In genomic region chr13:114319136-114319535, GRCm38 (mm10) we compare ENCODE assay signal across 17 mouse cellular contexts.
A peak's percentile ranks its signal among the peaks of the same experiment; 100 is the strongest.
DNase-seq lines count a peak whose midpoint lies in the region; ATAC-seq and TF ChIP-seq lines count a peak whose summit lies in the region.
"Had no signal": no experiment of that assay in that cellular context is flagged by ENCODE, and none has a peak within 500 bp of the region (broad histone marks: within the 10 kb centered on the region; RNA-seq: fewer than 3 reads in every experiment).

No protein-coding gene starts in this region.

- H3K27me3 ChIP-seq in Patski = no peaks in the 10 kb centered on the region
- H3K27me3 ChIP-seq: embryonic facial prominence, embryonic 12.5 days; forebrain, embryonic 12.5 days had no signal

- ATAC-seq in Patski = peak; percentile 67
- ATAC-seq: forebrain, embryonic 14.5 days; forebrain, embryonic 16.5 days had no signal

- peak; percentile 62 for DNase-seq in retina, embryonic 14.5 days (ENCODE audit: low spot score)
- no peak for DNase-seq in retina, postnatal 1 day
- DNase-seq in Patski (ENCODE audit: low read depth, low spot score) = no peak
- no peak for DNase-seq in spleen, adult 18-20 months
- DNase-seq in adrenal gland, postnatal 10 days = no peak
- DNase-seq: adrenal gland, adult 2 months; adrenal gland, postnatal 14 days; adrenal gland, postnatal 36 days; cerebellum, adult 11-12 months; cerebellum, adult 2 months; cerebellum, adult 9-10 months; cerebellum, postnatal 10 days; cerebellum, postnatal 25 days had no signal

- CTCF ChIA-PET in Patski (lab: Charles Lee) = interaction anchor here (1.1 to 1.9 kb wide), 3 partner anchors 13 to 33 kb away, joined by 3 to 6 read pairs (median 6); no protein-coding TSS in a partner anchor

- in situ Hi-C loops in Patski (cut with MboI; ENCODE audit: low pct_unique_long_range_greater_than_20kb) = loop anchor here (10.0 kb wide), 1 partner anchor 476 kb away; no protein-coding TSS in a partner anchor

- POLR2A ChIA-PET in Patski (lab: Charles Lee) = interaction anchor here (0.6 kb wide), 1 partner anchor 16 kb away, joined by 3 read pairs; no protein-coding TSS in a partner anchor

- TF ChIP-seq CTCF in Patski (IDR thresholded peaks at IDR 0.05) = no peak
